Mouse (Mus musculus): ENCODE results near the gene Map3k13. TPM values are rescaled to one million over a fixed set of nuclear protein-coding genes. Genes with fewer than 3 reads are reported as not detected.
"Not testable (repeated sequence)": the region's sequence is repeated elsewhere in the genome, so short reads cannot be mapped to it uniquely, and the experiment has no call there.

Gene Map3k13
- total RNA-seq, 2 experiments from 2014 or later, result 14.7 to 16.0 TPM

DNA sequence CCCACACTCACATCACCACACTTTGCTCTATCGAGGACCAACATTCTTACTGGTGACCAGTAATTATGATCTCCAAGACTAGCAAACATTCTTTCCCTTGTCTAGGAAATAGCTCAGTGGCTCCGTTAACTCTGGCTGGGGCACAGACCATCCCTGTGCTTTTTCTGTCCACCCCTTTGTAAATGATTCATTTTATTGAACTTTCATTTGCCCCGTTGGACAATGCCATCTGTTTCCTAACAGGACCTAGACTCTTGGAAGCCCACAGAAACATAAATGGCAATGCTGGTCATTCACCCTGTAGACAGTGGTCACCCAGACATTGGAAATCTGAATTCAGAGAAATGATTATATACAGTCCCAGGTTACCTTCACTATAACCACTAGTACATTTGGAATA is 84.7 kb downstream of the Map3k13 start:
- DNase-seq (ENCODE audit: low spot score in 2 of 2), result no peak
- intact Hi-C loops (cut with DNase I), result no loop called here

DNA sequence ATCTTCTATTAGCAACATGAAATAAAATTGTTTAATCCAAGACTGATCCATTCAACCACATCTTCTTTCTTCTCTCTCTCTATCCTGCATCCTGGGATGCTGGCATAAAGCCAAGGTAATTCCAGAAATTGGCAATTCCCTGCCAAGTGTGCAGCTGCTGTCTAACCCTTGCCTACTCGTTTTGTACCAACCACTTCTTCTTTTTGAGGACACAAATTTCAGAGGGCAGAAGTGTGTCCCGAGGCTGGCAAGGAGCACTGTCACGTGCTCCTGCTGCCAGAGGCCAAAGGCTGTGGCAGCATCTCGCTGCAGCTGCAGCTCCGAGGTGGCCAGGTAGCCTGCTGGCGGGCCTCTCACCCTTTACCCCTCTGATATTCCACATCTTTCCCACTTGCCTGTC is 87.0 kb downstream of the Map3k13 start:
- intact Hi-C loops (cut with DNase I), result no loop called here
- DNase-seq (ENCODE audit: low spot score in 2 of 2), result peak in 1 of 2 experiments; percentile 30

DNA sequence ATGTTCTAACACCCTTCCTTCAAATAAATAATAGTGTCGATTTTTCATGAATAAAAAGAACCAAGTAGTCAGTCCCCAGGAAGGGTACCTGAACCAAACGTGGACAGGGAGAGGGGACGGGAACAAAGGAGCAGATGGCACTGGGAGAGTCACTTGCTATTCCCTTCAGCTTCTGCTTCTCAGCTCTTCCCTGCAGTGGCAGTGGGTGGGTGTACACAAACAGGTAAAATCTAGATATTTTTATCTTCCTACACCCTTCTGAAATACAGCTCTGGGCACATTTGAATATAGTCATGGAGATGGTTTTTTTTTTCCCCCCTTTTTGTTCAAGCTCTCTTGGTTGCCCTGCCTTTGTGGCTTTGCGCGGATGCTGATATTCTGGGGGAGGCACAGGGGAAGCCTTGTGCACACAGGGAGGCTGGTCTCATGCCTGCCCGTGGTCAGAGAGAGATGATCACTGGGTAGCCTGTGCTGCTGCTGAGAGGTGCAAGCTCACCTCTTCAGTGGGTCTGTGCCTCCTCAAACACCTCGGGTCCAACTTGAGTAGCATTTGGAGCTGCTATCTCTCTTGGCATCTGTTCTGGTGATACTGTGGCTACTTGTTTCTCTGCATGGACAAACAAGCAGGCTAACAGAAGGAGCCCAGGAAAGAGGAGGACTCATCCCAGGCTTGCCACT is 87.6 kb downstream of the Map3k13 start:
- intact Hi-C loops (cut with DNase I), result no loop called here
- DNase-seq (ENCODE audit: low spot score in 2 of 2), result peak; percentile 13 to 20

DNA sequence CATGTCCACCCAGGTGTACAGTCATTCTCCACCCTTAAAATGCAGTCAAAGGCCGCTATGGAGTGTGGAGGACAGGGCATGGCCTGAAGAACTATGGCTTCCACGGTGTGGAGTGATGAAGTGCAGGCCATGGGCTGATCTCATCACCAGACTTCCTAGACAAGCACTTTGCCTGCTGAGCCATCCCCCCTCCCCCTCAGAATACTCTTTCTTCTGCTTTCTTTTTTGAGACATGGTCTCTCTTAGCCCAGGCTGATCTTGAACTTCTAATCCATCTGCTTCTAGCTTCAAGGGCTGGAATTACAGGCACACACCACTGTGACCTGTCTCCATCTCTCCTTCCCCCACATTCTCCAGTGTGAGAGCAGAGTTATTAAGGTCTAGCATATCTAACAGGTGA is 93.5 kb downstream of the Map3k13 start:
- intact Hi-C loops (cut with DNase I), result no loop called here
- no peak for DNase-seq (ENCODE audit: low spot score in 2 of 2)

DNA sequence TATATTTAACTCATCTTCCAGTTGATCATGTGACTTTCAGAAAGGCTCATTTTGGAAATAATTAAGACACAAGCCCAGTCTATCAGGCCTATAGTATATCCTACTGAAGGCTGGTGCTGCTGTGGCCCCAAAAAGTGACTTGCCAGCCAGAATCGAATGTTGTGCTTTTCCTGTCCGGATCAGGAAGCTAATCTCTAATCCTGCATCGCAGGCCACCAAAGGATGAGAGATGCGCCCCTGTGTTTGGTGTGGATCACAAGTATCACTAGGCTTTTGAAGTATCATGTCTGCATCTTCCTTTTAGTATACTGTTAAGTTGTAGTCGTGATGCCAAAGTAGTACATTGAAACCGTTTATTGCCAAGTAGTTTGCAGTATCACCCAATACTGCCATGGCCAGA is 99.7 kb downstream of the Map3k13 start:
- DNase-seq (ENCODE audit: low spot score in 2 of 2), result no peak
- intact Hi-C loops (cut with DNase I), result no loop called here

DNA sequence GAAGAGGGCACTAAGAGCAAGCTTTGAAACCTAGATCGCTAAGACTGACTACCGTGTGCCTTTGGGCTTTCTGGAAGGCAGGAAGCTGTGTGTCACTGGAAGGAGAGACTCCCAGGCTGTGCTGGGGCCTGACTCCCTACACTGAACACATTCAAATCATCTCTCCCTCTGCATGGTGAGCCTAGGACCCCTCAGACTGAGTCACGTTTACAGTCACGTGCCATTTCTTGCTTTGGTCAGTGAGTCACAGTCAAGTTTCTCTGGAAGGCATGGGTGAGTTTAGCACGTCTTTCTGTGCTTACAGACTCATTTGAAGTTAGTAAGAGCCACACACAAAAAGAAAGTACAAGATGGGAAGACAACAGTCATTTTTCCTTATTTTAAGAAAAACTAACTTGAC is 107.1 kb downstream of the Map3k13 start:
- DNase-seq (ENCODE audit: low spot score in 2 of 2), result no peak
- intact Hi-C loops (cut with DNase I), result no loop called here

DNA sequence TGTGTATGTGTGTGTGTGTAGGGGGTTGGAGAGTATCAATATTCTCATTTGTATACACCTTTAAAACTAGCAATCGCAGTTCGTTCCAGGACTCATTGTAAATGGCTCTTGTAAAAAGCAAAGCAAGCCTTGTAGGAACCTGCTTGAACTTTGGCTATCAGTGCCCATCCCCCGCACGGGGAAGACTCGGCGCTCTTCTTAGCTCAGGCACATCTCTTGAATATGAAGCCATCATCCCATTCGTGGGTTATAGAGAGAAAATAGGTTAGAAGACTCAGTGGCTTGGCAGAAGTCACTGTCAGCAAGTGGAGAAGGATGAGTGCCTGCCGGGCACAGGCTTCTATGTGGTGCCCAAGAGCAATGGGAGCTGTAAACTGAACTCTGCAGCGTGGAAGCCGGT is 110.5 kb downstream of the Map3k13 start:
- no peak for DNase-seq (ENCODE audit: low spot score in 2 of 2)
- intact Hi-C loops (cut with DNase I), result no loop called here

DNA sequence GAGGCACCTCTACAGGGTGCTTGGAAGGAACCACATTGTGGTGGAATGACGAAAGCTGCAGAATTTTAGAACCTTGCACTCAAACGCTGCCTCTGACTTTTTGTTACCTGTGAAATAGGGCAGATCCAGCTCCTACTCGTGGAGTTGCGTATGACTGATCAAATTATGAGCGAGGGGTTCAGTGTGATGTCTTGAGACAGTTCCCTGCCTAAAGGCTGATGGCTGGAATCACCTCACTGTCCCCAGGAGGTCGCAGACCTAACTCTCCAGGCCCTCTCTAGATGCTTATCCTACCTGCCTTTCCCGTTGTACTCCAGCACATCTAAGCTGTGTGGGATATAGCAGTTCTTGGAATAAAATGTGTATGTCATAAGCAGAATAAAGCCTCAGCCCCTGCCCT is 111.8 kb downstream of the Map3k13 start:
- no peak for DNase-seq (ENCODE audit: low spot score in 2 of 2)
- intact Hi-C loops (cut with DNase I), result no loop called here

DNA sequence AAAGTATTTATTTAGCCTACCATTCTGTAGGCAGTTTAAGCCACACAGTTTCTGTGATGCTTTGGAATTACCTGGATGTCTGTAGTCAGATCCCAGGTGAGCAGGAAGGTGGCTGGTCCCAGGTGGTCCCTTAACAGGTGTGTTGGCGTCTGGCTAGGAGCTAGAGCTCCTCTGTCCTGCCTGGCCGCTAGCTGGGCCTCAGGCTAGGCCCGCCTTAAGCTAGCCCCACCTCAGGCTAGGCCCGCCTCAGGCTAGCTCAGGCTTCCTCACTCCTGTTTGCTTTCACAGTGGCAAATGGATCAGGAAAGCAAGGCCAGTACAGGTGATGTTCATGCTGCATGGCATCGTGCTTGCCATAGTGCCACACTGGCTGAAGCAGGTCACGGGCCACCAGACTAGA is 112.8 kb downstream of the Map3k13 start:
- intact Hi-C loops (cut with DNase I), result no loop called here
- no peak for DNase-seq (ENCODE audit: low spot score in 2 of 2)

DNA sequence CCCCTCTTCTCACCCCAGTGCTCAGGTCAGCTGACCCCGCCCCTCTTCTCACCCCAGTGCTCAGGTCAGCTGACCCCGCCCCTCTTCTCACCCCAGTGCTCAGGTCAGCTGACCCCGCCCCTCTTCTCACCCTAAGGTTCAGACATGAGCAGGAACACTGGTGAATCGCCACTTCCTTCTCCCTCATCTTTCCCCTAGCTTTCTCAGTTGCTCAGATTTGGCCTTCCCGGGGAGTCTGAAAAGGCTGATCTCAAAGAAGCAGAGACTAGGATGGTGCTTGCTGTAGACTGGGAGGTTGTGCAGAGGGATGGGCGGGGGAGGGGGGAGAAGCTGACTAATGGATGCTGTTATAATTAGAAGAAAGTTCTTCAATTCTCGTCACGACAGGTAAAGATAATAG is 114.8 kb downstream of the Map3k13 start:
- intact Hi-C loops (cut with DNase I); DNase-seq (ENCODE audit: low spot score in 2 of 2): not testable (repeated sequence)

DNA sequence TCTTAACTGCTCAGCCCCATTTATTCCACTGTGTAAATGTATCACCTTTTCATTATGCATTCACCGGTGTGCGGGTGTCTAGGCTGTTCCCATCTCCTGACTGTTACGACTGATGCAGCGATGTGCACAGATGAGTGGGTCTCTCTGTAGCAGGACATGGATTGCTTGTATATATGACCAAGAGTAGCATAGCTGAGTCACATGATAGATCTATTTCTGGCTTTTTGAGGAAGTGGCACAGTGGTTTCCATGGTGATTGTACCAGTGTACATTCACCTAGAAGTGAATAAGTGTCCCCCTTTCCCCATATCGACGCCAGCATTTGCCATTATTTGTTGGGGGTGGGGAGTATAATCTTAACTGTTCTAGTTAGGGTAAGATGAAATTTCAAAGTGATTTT is 119.2 kb downstream of the Map3k13 start:
- DNase-seq (ENCODE audit: low spot score in 2 of 2), result peak in 1 of 2 experiments; percentile 38
- intact Hi-C loops (cut with DNase I), result no loop called here

DNA sequence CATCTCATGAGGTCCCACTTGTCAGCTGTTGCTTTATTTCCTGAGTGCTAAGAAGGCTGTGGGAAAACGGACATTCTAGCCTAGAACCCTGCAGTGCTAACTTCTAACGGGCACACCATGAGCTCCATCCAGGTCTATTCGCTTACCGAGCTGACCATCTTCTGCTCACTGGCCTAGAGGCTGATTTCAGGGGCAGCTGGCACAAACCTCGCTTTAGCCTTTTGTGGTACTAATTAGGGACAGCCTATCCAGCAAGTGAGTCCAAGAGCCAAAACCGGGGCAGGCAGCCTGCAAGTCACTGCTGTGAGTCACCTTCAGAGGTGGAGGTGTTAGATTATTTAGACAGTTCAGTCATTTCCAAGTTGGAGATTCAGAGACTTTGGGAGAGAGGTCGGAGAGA is 122.5 kb downstream of the Map3k13 start:
- DNase-seq (ENCODE audit: low spot score in 2 of 2), result no peak
- intact Hi-C loops (cut with DNase I), result no loop called here

DNA sequence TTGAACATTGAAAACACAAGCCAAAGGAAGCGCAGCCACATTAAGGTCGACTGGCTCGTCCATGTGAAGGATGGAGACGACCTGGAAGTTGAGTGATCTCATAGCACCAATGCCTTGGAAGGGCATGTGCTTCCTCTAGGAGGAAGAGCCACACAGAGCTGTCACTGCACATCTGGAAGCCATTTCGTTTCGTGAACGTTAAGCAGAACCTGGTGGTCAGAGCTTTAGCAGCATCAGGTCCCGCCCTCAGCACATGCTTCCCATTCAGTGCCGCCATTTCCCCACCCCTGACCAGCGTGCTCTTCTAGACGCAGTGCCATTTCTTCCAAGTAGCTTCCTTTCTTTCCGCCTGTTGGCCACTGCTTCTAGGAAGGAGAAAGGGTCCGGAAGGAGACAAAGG is 134.3 kb downstream of the Map3k13 start:
- DNase-seq (ENCODE audit: low spot score in 2 of 2), result no peak
- intact Hi-C loops (cut with DNase I), result no loop called here

DNA sequence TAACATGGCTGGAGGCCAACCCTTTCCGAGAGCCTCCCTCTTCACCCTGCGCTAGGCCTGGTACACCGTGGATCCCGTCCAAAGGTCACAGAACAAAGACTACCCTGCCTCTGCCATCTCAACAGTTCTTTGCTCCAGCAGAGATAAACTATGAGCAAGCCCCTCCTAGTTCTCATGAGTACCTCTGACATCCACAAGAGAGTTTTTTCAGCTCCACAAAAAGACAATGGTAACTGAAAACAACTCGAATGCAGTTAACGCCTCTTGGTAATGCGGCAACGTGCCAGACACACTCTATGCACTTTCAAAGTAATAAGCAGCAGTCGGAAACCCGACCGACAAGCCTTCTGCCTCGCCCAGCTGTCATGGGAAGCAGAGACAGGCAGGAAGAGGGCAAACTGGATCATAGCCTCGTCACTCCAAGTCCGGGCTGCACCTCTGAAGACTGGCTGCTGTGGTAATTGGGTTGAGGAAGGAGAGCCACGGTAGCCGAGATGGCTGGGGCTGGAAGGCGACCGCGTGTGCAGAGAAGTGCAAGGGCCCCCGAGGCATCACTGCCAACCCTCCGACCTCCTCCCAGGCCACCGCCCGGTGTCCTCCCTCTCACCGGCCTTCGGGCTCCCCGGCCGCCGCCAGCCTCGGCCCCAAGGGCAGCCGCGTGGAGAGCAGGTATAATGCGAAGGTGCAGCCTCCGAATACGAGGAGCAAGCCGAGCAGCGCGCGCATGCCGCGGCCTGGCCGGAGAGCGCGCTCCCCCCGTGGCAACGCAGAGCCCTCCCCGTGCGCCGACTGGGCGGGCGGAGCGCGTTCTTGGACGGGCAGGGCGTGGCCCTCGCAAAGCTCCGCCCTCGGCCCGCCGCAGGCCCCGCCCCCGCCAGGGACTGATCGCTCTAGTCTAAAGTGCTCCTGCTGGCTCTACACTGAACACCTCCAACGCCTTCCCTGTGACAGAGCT is 152.9 kb downstream of the Map3k13 start, which contains the start of gene Tmem41a:
Tmem41a (minus strand) TSS at position 792 of the 955 bp plus-strand sequence.
- intact Hi-C loops (cut with DNase I), result no loop called here
- DNase-seq (ENCODE audit: low spot score in 2 of 2), result peak; percentile 86 to 92

DNA sequence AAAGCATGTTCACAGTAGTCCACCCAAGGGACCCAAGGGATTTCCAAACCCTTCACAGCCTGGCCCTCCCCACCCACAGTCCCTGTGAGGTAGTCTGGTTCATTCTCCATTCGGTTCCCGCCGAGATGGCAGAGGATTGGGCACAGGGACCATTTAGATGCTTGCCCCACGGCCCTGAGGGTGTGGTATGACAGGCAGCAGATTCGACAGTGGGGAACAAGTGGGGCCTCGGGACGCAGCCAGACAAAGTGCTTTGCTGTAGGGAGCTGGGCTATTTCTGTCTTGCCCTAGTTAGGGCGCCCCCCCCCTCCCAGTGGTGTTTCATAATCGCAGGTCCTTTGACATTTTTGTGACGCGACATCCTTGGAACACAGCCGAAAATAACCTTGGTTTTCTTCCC is 161.4 kb downstream of the Map3k13 start:
- no peak for DNase-seq (ENCODE audit: low spot score in 2 of 2)
- intact Hi-C loops (cut with DNase I), result no loop called here

DNA sequence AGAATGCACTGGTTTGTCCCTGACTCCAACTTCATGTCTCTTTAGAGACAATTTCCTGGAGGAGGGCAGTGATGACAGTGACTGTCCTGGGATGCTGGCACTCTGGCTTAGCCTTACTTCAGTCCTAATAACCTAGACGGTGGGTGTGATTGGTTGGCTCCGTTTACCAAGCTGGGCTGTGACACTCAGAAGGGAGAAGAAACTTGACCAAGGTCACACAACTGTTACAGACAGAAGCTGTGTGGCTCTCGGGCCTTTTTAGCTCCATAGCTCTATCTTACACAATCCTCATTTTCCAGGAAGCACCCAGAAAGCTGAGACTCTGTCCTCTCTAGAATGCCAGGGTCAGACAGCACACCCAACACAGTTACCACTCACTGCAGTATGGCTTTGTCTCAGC is 171.4 kb downstream of the Map3k13 start:
- no peak for DNase-seq (ENCODE audit: low spot score in 2 of 2)
- intact Hi-C loops (cut with DNase I), result no loop called here

DNA sequence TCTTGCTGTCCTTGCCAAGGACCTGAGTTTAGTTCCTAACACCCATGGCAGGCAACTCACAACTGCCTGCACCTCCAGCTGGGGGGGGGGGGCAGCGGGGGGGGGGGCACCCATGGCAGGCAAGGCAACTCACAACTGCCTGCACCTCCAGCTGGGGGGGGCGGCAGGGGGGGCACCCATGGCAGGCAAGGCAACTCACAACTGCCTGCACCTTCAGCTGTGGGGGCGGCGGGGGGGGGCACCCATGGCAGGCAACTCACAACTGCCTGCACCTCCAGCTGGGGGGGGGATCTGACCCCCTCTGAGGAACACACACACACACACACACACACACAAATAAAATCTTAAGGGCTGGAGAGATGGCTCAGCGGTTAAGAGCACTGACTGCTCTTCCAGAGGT is 175.7 kb downstream of the Map3k13 start:
- no peak for DNase-seq (ENCODE audit: low spot score in 2 of 2)
- intact Hi-C loops (cut with DNase I), result no loop called here

DNA sequence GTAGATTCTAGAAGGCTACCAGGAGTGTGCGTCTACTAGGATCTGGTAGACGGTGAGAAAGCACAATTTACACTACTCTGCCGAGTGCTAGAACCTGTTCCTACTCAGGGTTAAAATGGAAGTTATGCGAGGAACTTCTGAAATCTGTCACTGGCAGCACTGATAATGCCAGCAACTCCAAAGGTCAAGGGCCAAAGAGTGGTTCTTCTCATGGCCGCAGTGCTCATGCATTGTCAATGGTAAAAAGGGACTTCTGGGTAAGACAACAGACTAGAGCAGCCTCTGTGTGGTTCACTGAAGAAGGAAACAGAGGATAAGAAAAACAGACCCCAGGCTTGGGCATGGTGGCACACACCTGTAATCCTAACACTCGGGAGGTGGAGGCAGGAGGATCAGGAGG is 176.4 kb downstream of the Map3k13 start:
- intact Hi-C loops (cut with DNase I), result no loop called here
- DNase-seq (ENCODE audit: low spot score in 2 of 2), result no peak

DNA sequence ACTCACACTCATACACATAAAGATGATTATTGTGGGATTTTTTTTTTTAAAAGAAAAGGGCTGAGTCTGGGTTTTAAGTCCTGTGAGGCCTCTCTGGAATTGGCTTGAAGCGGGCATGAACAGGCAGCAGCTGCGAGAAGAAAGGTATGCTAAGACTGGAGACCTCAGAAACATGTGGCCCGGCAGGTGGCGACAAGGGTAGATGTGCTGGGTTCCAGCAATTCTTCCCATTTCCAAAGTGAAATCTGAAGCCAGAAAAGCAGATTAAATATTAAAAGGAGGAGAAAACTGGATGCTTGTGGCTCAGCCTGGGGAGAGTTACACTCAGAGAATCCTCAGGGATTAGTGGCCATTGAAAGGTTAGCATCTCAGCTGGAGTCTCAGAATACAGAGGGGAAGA is 177.3 kb downstream of the Map3k13 start:
- no peak for DNase-seq (ENCODE audit: low spot score in 2 of 2)
- intact Hi-C loops (cut with DNase I), result no loop called here

DNA sequence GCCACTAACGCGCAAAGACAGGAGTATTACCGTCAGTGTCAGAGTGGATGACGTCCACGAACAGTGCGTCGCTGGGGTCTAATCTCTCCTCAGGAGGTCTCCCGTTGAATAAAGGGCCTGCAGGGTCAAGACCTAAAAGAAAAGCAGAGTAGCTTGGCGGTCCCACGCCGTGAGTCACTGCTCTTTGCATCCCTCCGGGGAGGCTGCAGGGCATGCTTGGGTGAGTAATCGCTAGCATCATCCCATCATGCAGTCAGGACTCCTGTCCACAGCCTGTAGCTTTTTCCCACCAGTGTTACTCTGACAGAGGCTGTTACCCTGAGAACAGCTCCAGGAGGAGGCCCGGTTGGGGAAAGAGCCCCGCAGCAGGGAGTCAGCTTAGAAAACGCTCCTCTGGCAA is 182.1 kb downstream of the Map3k13 start:
- peak in 1 of 2 experiments; percentile 13 for DNase-seq (ENCODE audit: low spot score in 2 of 2)
- intact Hi-C loops (cut with DNase I), result no loop called here

DNA sequence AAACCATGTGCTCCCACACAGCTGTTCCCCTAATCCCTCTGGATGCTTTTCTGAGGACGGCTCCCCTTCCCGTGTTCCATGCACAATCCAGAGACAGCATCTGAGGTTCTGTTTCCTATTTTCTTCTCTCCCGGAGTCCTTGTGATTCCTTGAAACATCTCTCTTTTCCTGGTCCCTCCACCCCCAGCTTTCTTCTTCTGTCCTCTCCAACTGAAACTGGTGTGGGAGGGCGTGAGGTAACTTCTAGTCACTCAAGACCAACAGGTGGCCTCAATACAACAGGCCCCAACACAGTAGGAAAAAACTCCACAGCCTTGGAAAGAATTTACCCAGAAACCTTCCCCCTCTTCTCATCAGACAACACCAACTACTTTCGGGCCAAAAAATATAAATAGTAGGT is 183.2 kb downstream of the Map3k13 start:
- peak in 1 of 2 experiments; percentile 73 for DNase-seq (ENCODE audit: low spot score in 2 of 2)
- intact Hi-C loops (cut with DNase I), result no loop called here

Data from left cerebral cortex, postnatal 25 days (tissue).